10 mouse cellular contexts compared by ENCODE assay signal in the genomic region with DNA sequence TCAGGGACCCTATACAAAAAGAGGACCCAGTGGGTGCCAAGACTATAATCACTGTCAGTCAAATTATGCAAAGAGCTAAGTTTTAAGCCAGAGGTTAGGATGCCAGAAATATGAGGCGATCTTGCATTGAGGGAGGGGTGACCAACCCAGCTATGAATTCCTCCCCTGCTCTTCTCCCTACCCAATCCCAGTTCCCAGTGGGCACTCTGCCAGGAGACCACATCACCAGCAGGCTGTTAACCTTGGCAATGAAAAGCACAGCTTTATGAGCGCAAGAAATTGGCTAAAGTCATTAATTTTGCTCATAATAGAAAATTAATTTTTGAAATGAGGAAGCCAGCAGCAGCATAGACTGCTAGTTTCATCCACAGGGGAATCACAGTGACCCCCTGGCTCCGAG.
DNase-seq lines count a peak whose midpoint lies in the region.
"Had no signal": no experiment of that assay in that cellular context is flagged by ENCODE, and none has a peak within 500 bp of the region (broad histone marks: within the 10 kb centered on the region; RNA-seq: fewer than 3 reads in every experiment).

No protein-coding gene starts in this region.

- peak; percentile 20 for DNase-seq in adrenal gland, postnatal 25 days
- no peak for DNase-seq in adrenal gland, adult 18-20 months (ENCODE audit: low spot score in 2 of 2)
- peak; percentile 8 for DNase-seq in gastrocnemius, postnatal 14 days
- no peak for DNase-seq in gastrocnemius, postnatal 36 days
- DNase-seq in layer of hippocampus, adult 11-12 months (ENCODE audit: low spot score): peak; percentile 26
- no peak for DNase-seq in layer of hippocampus, adult 8-10 months (ENCODE audit: low spot score in 2 of 2)
- peak; percentile 47 for DNase-seq in right cerebral cortex, postnatal 4 days
- DNase-seq in right cerebral cortex, postnatal 36 days (ENCODE audit: low spot score in 2 of 2): no peak
- DNase-seq: heart, adult 18-20 months; kidney, postnatal 36 days had no signal

- intact Hi-C loops in gastrocnemius, postnatal 14 days (cut with DNase I; ENCODE audit: low total_unique reads): no loop called here
- intact Hi-C loops in gastrocnemius, postnatal 36 days (cut with DNase I): no loop called here

Comparison
In these comparisons a context has a peak if more than half of its experiments do, and no peak if none do; other contexts are left out.
1. DNase-seq: peak in adrenal gland, postnatal 25 days (single experiment), gastrocnemius, postnatal 14 days (single experiment), layer of hippocampus, adult 11-12 months (single experiment) and right cerebral cortex, postnatal 4 days (single experiment); none in adrenal gland, adult 18-20 months (0 of 2), gastrocnemius, postnatal 36 days (0 of 2), layer of hippocampus, adult 8-10 months (0 of 2) and right cerebral cortex, postnatal 36 days (0 of 2).